Mouse (Mus musculus) CH12.LX (cell line): Measurements from ENCODE around the gene Wdr61. TPM values are rescaled to one million over a fixed set of nuclear protein-coding genes. Genes with fewer than 3 reads are reported as not detected.

ENCODE experiments used
- DNase-seq: peaks from one replicate; pipeline ENCODE4 v3.0.0-alpha.2; 2013; ENCODE audit errors: extremely low read depth
- H3K27ac ChIP-seq: 2 replicates; pipeline ENCODE4 v1.5.1; 2012; ENCODE audit warnings: low read depth, mild to moderate bottlenecking, control low read depth, moderate library complexity; ENCODE audit not compliant: insufficient read depth
- H3K27me3 ChIP-seq: replicated peaks from 2 replicates; pipeline ENCODE3; 2012; ENCODE audit warnings: inconsistent platforms
- H3K36me3 ChIP-seq, 2 experiments: replicated peaks in 1 of 2; 2 replicates each; pipeline versions ENCODE3 to v1.6.1; 2012; ENCODE audit warnings: inconsistent platforms in 1 of 2, low read length in 1 of 2, mild to moderate bottlenecking in 1 of 2, mixed read lengths in 1 of 2, moderate library complexity in 1 of 2; ENCODE audit not compliant: control insufficient read depth in 1 of 2, insufficient read depth in 1 of 2
- H3K4me1 ChIP-seq, 2 experiments: 2 replicates each; pipeline ENCODE4 v1.6.1; 2012; ENCODE audit warnings: inconsistent platforms in 1 of 2, moderate library complexity in 1 of 2; ENCODE audit not compliant: insufficient read depth in 2 of 2, control insufficient read depth in 1 of 2
- H3K4me2 ChIP-seq: 2 replicates; pipeline ENCODE4 v1.6.1; 2012; ENCODE audit warnings: low read depth, mild to moderate bottlenecking, control low read depth; ENCODE audit not compliant: poor library complexity, insufficient read depth, severe bottlenecking
- H3K4me3 ChIP-seq, 3 experiments: fragments of 150-350 bp in 1 of 3; sonication (generic) in 1 of 3; replicated peaks in 1 of 3; 2 replicates each; pipeline versions ENCODE3 to v1.5.1; 2011 to 2012; ENCODE audit warnings: low read depth in 2 of 3, low read length in 2 of 3, mild to moderate bottlenecking in 2 of 3, moderate library complexity in 2 of 3, control low read depth in 1 of 3, improper control_type of control experiment in 1 of 3, inconsistent platforms in 1 of 3, mixed read lengths in 1 of 3; ENCODE audit not compliant: poor library complexity in 1 of 3
- H3K79me2 ChIP-seq: replicated peaks from 2 replicates; pipeline ENCODE4 v1.6.1; 2012; ENCODE audit warnings: mild to moderate bottlenecking, moderate library complexity; ENCODE audit not compliant: control insufficient read depth, poor library complexity, insufficient read depth, severe bottlenecking; ENCODE audit errors: extremely low read depth
- H3K9ac ChIP-seq: 2 replicates; pipeline ENCODE4 v1.6.1; 2012; ENCODE audit warnings: low read depth, mild to moderate bottlenecking, control low read depth, moderate library complexity; ENCODE audit not compliant: insufficient read depth
- H3K9me3 ChIP-seq: replicated peaks from 2 replicates; pipeline ENCODE3; 2012; ENCODE audit warnings: low read length, inconsistent platforms, mixed read lengths
- CTCF ChIP-seq, 2 experiments: IDR thresholded peaks in 1 of 2; conservative IDR thresholded peaks in 1 of 2; 2 replicates each; pipeline ENCODE4 v1.5.1; 2011 to 2012; ENCODE audit warnings: low read depth in 2 of 2, low read length in 2 of 2, improper control_type of control experiment in 1 of 2, inconsistent platforms in 1 of 2, mild to moderate bottlenecking in 1 of 2, moderate library complexity in 1 of 2
- GABPA ChIP-seq: IDR thresholded peaks from 2 replicates; pipeline ENCODE4 v1.6.1; 2012; ENCODE audit warnings: low read depth, low read length, improper control_type of control experiment, inconsistent platforms; ENCODE audit not compliant: insufficient replicate concordance
- HCFC1 ChIP-seq: IDR thresholded peaks from 2 replicates; pipeline ENCODE4 v1.6.1; 2012; ENCODE audit warnings: low read depth, mild to moderate bottlenecking, inconsistent platforms, low read length, improper control_type of control experiment
- JUN ChIP-seq: IDR thresholded peaks from 2 replicates; pipeline ENCODE4 v1.6.1; 2011; ENCODE audit warnings: low read depth, mild to moderate bottlenecking, low read length, improper control_type of control experiment, moderate library complexity; ENCODE audit not compliant: insufficient read depth
- KAT2A ChIP-seq: IDR thresholded peaks from 2 replicates; pipeline ENCODE4 v1.6.1; 2012; ENCODE audit warnings: low read length, improper control_type of control experiment, inconsistent platforms; ENCODE audit not compliant: insufficient replicate concordance
- MAFK ChIP-seq: IDR thresholded peaks from 2 replicates; pipeline ENCODE4 v1.6.1; 2011; ENCODE audit warnings: low read length, improper control_type of control experiment; ENCODE audit not compliant: insufficient replicate concordance
- MAX ChIP-seq: IDR thresholded peaks from 2 replicates; pipeline ENCODE4 v1.6.1; 2011; ENCODE audit warnings: low read length, improper control_type of control experiment
- MAZ ChIP-seq: IDR thresholded peaks from 2 replicates; pipeline ENCODE4 v1.6.1; 2012; ENCODE audit warnings: low read depth, mild to moderate bottlenecking, inconsistent platforms, low read length, improper control_type of control experiment, moderate library complexity
- MXI1 ChIP-seq: IDR thresholded peaks from 2 replicates; pipeline ENCODE4 v1.6.1; 2011; ENCODE audit warnings: mild to moderate bottlenecking, low read depth, low read length, improper control_type of control experiment
- MYC ChIP-seq: IDR thresholded peaks from 2 replicates; pipeline ENCODE4 v1.6.1; 2011; ENCODE audit warnings: low read depth, mild to moderate bottlenecking, improper control_type of control experiment, low read length
- NELFE ChIP-seq: IDR thresholded peaks from 2 replicates; pipeline ENCODE4 v1.6.1; 2011; ENCODE audit warnings: low read depth, low read length, improper control_type of control experiment
- NRF1 ChIP-seq: IDR thresholded peaks from 2 replicates; pipeline ENCODE4 v1.6.1; 2014; ENCODE audit warnings: low read depth, mild to moderate bottlenecking, inconsistent platforms, low read length, improper control_type of control experiment, moderate library complexity
- POLR2AphosphoS2 ChIP-seq: IDR thresholded peaks from 2 replicates; pipeline ENCODE4 v1.6.1; 2011; ENCODE audit warnings: low read depth, low read length, improper control_type of control experiment
- RAD21 ChIP-seq: IDR thresholded peaks from 2 replicates; pipeline ENCODE4 v1.6.1; 2011; ENCODE audit warnings: low read depth, mild to moderate bottlenecking, low read length, improper control_type of control experiment, moderate library complexity
- RCOR1 ChIP-seq: conservative IDR thresholded peaks from 2 replicates; pipeline ENCODE4 v1.6.1; 2012; ENCODE audit warnings: low read depth, mild to moderate bottlenecking, inconsistent platforms, low read length, improper control_type of control experiment
- SMC3 ChIP-seq: IDR thresholded peaks from 2 replicates; pipeline ENCODE4 v1.6.1; 2011; ENCODE audit warnings: low read depth, low read length, improper control_type of control experiment
- ZNF384 ChIP-seq: IDR thresholded peaks from 2 replicates; pipeline ENCODE4 v1.6.1; 2012; ENCODE audit warnings: low read depth, low read length, improper control_type of control experiment, inconsistent platforms
- dilution Hi-C: fragments of 300-500 bp; cut with MboI; formaldehyde crosslinking; loops from 2 replicates; pipeline ENCODE4 v1.14.3; 2020; ENCODE audit warnings: low sequenced_read_pairs; ENCODE audit not compliant: extremely low pct_unique_long_range_greater_than_20kb, extremely low pct_ligation_motif_present
- in situ Hi-C: fragments of 300-500 bp; cut with MboI; formaldehyde crosslinking; loops from 3 replicates; pipeline ENCODE4 v1.14.3; 2019; ENCODE audit warnings: low sequenced_read_pairs, low pct_ligation_motif_present, low pct_unique_long_range_greater_than_20kb, mixed read lengths
- polyA plus RNA-seq: library from polyadenylated mRNA; unstranded; fragments of >175 nt; gene quantifications from 2 replicates; pipeline ENCODE4 v1.2.1, GENCODE M21; 2012; ENCODE audit warnings: low read depth; ENCODE audit not compliant: insufficient read length
- total RNA-seq, 2 experiments: library from RNA; depleted of rRNA; stranded (reverse); fragments of 300-350 nt in 1 of 2; fragments of >200 nt in 1 of 2; gene quantifications; 2 replicates each; pipeline ENCODE4 v1.2.3; 2012 to 2014

Gene Wdr61
- total and polyA plus RNA-seq, 3 experiments = 118 to 245 (median 157) TPM

GRCm38 (mm10) chr9:54776451-54776982 is 42.2 kb upstream of the Wdr61 start:
- no peaks in the 10 kb centered on the region for H3K79me2 ChIP-seq
- peaks cover 14% of the 10 kb centered on the region for H3K27me3 ChIP-seq
- no peaks in the 10 kb centered on the region for H3K4me1 ChIP-seq
- H3K9me3 ChIP-seq = no peaks in the 10 kb centered on the region
- H3K4me2 ChIP-seq = no peak overlapping the region
- TF ChIP-seq POLR2AphosphoS2 (no peak), HCFC1 (no peak), ZNF384 (no peak), NRF1 (no peak), MAX (no peak), GABPA (no peak), JUN (no peak), MAFK (no peak), KAT2A (no peak), MXI1 (no peak), RAD21 (no peak), NELFE (no peak), SMC3 (no peak), MYC (no peak), MAZ (no peak)
- no peak overlapping the region for H3K9ac ChIP-seq
- in situ Hi-C loops (no loop called here), dilution Hi-C loops (no loop called here)
- H3K27ac ChIP-seq = no peak overlapping the region
- no peak for DNase-seq
- no peak overlapping the region for H3K4me3 ChIP-seq
- no peaks in the 10 kb centered on the region for H3K36me3 ChIP-seq

- peaks cover 55% of the 10 kb centered on the region for H3K27me3 ChIP-seq
- H3K36me3 ChIP-seq = no peaks in the 10 kb centered on the region
- TF ChIP-seq MYC (no peak), RCOR1 (no peak), POLR2AphosphoS2 (no peak), CTCF (conservative IDR thresholded peaks at IDR 0.05 in 1 of 2, IDR thresholded peaks at IDR 0.05 in 1 of 2; ENCODE audit: low read depth in 2 of 2, low read length in 2 of 2) (no peak)
- H3K9me3 ChIP-seq = no peaks in the 10 kb centered on the region
- H3K4me2 ChIP-seq = no peak overlapping the region
- in situ Hi-C loops (no loop called here), dilution Hi-C loops (no loop called here)
- H3K27ac ChIP-seq = no peak overlapping the region
- H3K79me2 ChIP-seq = no peaks in the 10 kb centered on the region
- H3K4me1 ChIP-seq = no peaks in the 10 kb centered on the region
- no peak overlapping the region for H3K9ac ChIP-seq
- DNase-seq = no peak
- no peak overlapping the region for H3K4me3 ChIP-seq
These were observed 35.9 kb upstream of the Wdr61 start for GRCm38 (mm10) chr9:54770140-54770780.
